Mouse (Mus musculus): ENCODE data around the gene Dtymk.
"Not testable (repeated sequence)": the region's sequence is repeated elsewhere in the genome, so short reads cannot be mapped to it uniquely, and the experiment has no call there.

Gene Dtymk

DNA sequence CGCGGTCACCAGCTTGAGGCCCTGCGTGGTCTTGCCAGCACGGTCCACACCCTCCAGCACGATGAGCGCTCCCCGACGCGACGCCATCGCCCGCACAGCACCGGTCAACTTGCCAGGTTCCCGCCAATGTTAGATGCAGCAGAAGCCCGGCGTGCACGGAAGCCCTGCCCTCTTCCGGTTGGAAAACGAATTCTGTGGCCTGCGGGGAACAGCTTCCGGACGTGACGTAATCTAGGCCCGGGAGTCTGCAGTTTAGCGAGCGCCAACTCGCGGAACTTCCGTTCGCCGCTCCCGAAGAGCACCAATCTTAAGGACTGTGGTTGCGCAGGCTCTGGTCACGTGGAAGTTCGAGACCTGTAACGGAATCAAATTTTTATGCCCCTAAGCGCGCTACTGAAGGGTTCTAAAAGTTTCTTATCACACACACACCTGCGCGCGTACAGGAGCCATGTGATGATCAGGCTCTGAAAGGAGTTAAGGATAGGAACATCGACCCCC, at the start of gene Dtymk:
Gene Dtymk, minus strand, starts transcription at position 194 of the 498 bp plus-strand sequence.
- peak; percentile 99 for DNase-seq (ENCODE audit: extremely low read depth, low read depth)

DNA sequence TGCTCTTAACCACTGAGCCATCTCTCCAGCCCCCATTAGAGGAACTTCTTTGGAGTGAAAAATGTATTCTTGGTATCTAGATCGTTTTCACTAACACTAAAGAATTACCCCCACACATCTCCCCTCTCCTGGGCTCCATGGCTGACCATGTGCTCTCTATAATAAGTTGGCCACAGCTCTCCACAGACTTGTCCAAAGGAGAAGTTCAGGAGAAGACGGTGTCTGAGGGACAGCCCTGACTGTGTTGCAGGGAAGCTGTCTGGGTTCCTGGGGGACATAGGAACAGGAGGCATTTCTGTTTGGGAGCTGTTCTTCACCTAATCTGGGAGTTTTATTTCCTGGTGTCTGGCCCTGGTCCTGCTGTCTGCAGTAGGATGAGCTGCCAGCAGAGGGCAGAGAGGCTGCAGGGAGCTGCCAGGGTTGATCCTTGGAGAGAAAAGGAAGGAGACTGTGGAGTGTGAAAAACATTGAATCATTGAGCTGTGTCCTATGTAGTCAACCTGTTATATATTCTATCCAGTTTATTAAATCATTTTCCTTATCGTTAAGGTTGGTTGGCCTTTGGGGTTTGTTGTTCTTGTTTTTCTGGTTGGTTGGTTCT, 44.1 kb upstream of the Dtymk start:
- DNase-seq (ENCODE audit: extremely low read depth, low read depth): not testable (repeated sequence)

DNA sequence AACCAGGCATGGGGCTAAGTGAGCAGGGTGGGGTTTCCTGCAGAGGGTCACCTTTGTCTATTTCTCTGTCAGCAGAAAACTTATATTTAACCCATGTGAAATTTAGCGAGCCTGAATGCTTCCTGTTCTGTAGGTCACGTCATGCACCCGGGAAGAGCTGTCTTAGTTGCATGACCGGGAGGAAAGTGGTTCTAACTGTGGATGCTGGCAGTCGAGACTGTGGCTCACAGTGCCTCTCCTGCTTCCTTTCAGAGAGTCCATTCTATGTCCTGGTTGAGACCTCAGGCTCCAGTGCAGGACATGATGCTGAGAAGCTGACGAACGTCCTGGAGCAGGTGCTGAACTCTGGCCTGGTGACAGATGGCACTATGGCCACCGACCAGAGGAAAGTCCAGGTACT, 36.8 kb upstream of the Dtymk start:
- not testable (repeated sequence) for DNase-seq (ENCODE audit: extremely low read depth, low read depth)

- no peak for DNase-seq (ENCODE audit: extremely low read depth, low read depth)
Observed at GRCm38 (mm10) chr1:93837335-93837734, 35.6 kb upstream of the Dtymk start.

DNA sequence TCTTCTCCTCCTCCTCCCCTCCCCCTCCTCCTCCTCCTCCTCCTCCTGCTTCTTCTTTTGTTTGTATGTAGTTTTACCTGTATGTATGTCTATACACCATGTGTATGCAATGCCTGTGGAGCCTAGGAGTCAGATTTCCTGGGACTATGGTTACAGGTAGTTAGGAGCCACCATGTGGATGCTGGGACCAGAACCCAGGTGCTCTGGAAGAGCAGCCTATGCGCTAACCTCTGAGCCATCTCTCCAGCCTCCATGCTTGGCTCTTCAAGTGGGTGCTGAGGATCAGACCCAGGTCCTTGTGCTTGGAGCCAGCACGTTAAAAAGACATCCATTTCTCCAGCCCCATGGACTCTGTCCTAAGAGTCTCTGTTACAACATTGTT, 34.8 kb upstream of the Dtymk start:
- no peak for DNase-seq (ENCODE audit: extremely low read depth, low read depth)

- DNase-seq (ENCODE audit: extremely low read depth, low read depth): no peak
Observed at GRCm38 (mm10) chr1:93835876-93836531, 34.3 kb upstream of the Dtymk start.

DNA sequence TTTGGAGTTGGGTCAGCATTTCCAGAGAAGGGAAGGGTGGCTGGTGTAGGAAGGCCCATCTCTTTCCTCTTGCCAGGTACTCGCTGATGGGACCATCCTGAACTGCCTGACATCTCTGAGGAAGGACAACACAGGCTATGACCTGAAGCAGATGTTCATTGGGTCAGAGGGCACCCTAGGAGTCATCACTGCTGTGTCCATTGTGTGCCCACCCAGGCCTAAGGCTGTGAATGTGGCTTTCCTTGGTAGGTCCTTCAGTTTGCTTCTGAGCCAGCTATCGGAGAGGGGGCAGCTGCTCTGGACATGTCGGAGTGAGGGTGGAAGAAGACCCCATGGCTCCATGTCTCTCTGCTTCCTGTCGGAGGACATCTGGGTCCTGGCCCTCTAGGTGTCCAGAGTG, 33.5 kb upstream of the Dtymk start:
- DNase-seq (ENCODE audit: extremely low read depth, low read depth): no peak

- DNase-seq (ENCODE audit: extremely low read depth, low read depth): no peak
Observed at GRCm38 (mm10) chr1:93834671-93835150, 33.0 kb upstream of the Dtymk start.

- DNase-seq (ENCODE audit: extremely low read depth, low read depth): not testable (repeated sequence)
Observed at GRCm38 (mm10) chr1:93832754-93833360, 31.1 kb upstream of the Dtymk start.

- DNase-seq (ENCODE audit: extremely low read depth, low read depth): no peak
Observed at GRCm38 (mm10) chr1:93826540-93826835, 24.8 kb upstream of the Dtymk start.

DNA sequence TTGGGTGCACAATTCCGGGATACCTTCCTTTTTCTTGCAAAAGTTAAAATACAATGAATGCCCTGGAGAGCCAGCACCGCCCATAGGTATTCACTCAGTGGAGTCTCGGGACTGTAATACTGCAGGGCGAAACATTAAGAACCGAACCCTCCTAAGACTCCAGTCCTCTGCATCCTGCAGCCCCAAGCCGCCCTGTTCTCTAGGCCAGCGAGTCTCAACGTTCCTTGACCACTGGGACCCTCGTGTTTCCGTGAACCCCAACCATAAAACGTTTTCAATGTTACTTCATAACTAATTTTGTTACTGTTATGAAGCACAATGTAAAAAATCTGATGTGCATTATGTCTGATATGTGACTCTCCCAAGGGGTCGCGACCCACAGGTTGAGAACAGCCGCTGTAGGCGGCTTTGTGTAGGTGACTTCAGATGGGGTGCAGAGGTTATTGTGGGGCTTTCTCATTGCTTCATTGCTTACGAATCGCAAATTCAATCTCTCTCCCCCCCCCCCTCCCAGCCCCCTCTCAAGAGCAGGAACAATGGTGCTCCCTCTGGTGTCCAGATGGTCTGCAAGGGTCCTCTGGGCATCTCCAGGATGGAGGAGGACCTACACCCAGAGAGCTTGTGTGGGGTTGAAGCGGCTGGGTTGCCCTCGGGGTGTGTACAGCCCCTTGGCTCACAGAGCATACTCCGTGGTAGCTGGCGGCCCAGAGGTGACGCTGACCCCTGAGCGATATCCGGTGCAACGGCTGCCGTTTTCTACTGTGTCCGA, 24.2 kb upstream of the Dtymk start:
- no peak for DNase-seq (ENCODE audit: extremely low read depth, low read depth)

DNA sequence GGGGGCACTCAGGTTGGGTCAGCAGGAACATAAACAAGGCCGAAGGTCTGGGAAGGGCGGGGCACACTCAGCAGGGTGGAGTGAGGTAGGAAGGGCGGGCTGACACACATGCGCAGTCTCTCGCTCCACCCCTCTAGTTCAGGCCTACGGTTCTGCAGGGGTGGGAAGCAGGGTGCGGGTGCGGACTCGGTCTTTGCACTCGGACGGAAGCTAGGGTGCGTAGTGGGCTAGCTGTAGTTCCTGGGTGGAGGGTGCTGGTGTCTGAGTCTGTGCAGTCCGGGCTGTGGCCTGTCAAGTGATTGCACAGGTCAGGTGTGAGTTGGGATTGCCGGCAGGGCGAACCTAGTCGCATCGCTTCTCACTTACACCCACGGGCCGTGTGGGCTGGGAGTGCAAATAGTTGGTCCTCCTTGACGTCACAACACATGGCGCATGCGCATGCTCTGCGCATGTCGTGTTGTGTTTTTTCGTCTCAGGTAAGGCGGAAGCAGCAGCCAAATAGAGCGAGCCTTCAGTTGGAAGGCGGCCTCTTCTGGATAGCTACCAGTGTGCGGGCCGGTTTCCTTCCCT, 23.5 kb upstream of the Dtymk start:
- DNase-seq (ENCODE audit: extremely low read depth, low read depth): peak; percentile 97

GRCm38 (mm10) chr1:93824609-93825008, 22.9 kb upstream of the Dtymk start, which contains the start of gene D2hgdh:
TSS of gene D2hgdh (plus strand) at chr1:93824909.
- no peak for DNase-seq (ENCODE audit: extremely low read depth, low read depth)

- no peak for DNase-seq (ENCODE audit: extremely low read depth, low read depth)
Observed at GRCm38 (mm10) chr1:93823796-93824495, 22.2 kb upstream of the Dtymk start.

DNA sequence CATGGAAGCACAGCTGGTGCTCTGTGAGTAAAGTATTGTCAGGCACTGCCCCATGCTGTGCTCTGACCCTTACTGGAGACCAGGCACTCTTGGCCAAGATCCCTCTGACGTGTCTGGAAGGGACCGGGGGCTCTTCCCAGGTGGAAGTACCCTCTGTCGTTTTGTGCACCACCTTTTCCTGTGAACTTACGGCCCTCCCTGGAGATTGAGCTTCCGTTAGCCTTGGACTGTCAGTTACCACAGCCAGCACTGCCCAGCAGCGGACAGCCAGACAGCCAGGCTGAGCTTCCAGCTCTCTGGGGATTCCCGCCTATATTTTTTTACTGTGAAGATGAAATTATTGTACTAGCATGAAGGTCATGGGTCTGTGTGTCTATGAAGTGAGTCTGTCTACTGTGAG, 17.0 kb upstream of the Dtymk start:
- no peak for DNase-seq (ENCODE audit: extremely low read depth, low read depth)

- DNase-seq (ENCODE audit: extremely low read depth, low read depth): no peak
Observed at GRCm38 (mm10) chr1:93817823-93818532, 16.2 kb upstream of the Dtymk start.

DNA sequence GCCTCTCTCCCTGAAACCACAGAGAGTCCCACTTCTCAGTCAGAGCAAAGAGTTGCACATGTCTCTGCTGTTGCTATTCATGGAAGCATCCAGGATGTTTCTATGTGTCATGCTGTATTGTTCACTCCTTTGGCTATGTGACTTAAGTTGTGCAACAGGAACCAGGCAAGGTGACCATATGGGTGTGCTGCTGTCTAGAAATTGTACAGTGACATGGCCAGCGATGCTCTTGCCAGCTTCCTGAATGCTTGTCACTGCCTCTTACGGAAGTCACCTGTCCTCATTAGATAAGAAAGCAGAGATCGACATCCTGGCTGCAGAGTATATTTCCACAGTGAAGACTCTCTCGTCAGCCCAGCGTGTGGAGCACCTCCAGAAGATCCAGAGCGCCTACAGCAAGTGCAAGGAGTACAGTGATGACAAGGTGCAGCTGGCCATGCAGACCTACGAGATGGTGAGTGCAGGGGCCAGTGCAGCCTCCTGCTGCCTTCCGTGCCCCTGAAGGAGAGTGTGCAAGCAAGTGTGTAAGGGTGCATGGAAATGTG, 9.8 kb upstream of the Dtymk start:
- DNase-seq (ENCODE audit: extremely low read depth, low read depth): no peak

DNA sequence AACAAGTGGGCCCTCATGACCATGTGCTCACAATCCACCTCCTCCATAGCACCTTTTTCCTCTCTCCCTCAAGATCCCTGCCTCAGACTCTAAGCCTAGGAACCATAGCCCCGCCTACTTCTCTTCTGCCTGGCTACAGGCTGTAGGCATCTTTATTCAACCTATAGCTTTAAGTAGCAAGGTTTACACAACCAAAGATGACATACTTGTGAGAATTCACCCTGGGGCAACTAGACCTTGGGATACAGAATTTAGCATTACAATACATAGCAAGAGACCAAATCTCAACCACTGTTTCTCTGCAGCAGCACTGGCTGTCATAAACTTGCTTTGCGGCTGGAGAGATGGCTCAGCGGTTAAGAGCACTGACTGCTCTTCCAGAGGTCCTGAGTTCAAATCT, 8.3 kb upstream of the Dtymk start:
- DNase-seq (ENCODE audit: extremely low read depth, low read depth): no peak

DNA sequence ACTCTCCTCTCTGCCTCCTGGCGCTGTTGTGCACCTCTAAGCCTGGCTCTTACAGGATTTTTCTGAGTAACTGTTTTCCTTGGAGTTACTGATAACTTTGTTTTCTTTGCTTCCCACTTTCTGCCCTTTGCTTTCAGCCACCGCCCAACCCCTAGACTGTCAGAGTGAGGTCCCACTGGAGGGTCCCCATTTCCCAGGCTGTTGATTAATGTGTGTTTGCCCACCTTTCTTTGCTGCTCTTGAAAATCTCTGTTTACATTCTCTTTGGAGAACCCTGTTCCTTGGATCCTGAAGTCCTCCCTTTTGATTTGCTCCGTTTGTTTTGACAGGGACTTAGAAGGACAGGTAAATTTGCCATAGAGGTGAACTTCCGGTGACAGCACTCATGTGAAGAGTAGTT, 7.1 kb upstream of the Dtymk start:
- DNase-seq (ENCODE audit: extremely low read depth, low read depth): no peak
